In genomic region chr16:4773289-4773970, GRCm38 (mm10) we compare ENCODE assay signal across 11 mouse cellular contexts. TPM values are rescaled to one million over a fixed set of nuclear protein-coding genes. Genes with fewer than 3 reads are reported as not detected.
DNase-seq lines count a peak whose midpoint lies in the region; ATAC-seq lines count a peak whose summit lies in the region.
"Had no signal": no experiment of that assay in that cellular context is flagged by ENCODE, and none has a peak within 500 bp of the region (broad histone marks: within the 10 kb centered on the region; RNA-seq: fewer than 3 reads in every experiment).

No protein-coding gene starts in this region.

- no peak overlapping the region for H3K4me3 ChIP-seq in forebrain, embryonic 15.5 days
- no peak overlapping the region for H3K4me3 ChIP-seq in forebrain, embryonic 10.5 days
- no peak overlapping the region for H3K4me3 ChIP-seq in heart, embryonic 13.5 days
- H3K4me3 ChIP-seq: lung, embryonic 15.5 days had no signal

- H3K4me2 ChIP-seq in forebrain, embryonic 15.5 days (replicated peaks) = no peak overlapping the region
- peak overlapping the region; percentile 28 for H3K4me2 ChIP-seq in heart, embryonic 13.5 days
- H3K4me2 ChIP-seq: lung, embryonic 15.5 days had no signal

- H3K27ac ChIP-seq in forebrain, embryonic 15.5 days (replicated peaks) = peak overlapping the region; percentile 32
- no peak overlapping the region for H3K27ac ChIP-seq in forebrain, embryonic 10.5 days
- peak overlapping the region; percentile 58 for H3K27ac ChIP-seq in heart, embryonic 13.5 days (replicated peaks)
- H3K27ac ChIP-seq: lung, embryonic 15.5 days had no signal

- H3K27me3 ChIP-seq in forebrain, embryonic 15.5 days = no peaks in the 10 kb centered on the region
- no peaks in the 10 kb centered on the region for H3K27me3 ChIP-seq in forebrain, embryonic 10.5 days (ENCODE audit: poor library complexity, severe bottlenecking)
- no peaks in the 10 kb centered on the region for H3K27me3 ChIP-seq in heart, embryonic 13.5 days (replicated peaks)
- H3K27me3 ChIP-seq: lung, embryonic 15.5 days had no signal

- ATAC-seq in forebrain, embryonic 15.5 days (replicated peaks) = no peak
- no peak for ATAC-seq in heart, embryonic 13.5 days (ENCODE audit: extremely low read depth, insufficient number of reproducible peaks, low FRiP score, low TSS enrichment)

- DNase-seq in forebrain, embryonic 10.5 days (ENCODE audit: extremely low spot score, low spot score) = no peak
- peak; percentile 40 for DNase-seq in kidney, adult 9 months
- DNase-seq in kidney, adult 11 months = no peak
- peak; percentile 18 for DNase-seq in NIH3T3 (ENCODE audit: low read depth)
- DNase-seq in thymus, postnatal 14 days = no peak
- DNase-seq in spleen, postnatal 10 days (ENCODE audit: low spot score in 2 of 2) = no peak
- DNase-seq: kidney, postnatal 10 days; midbrain, embryonic 14.5 days had no signal

- no peak overlapping the region for H3K9ac ChIP-seq in forebrain, embryonic 15.5 days (replicated peaks)
- H3K9ac ChIP-seq in heart, embryonic 13.5 days = peak overlapping the region; percentile 12; the same call in 1 of the 2 replicates
- H3K9ac ChIP-seq: lung, embryonic 15.5 days had no signal

- WGBS in forebrain, embryonic 15.5 days = 35% methylated on average over 1 of the region's 1 CpGs
- 85% methylated on average over 1 of the region's 1 CpGs for WGBS in forebrain, embryonic 10.5 days
- WGBS in heart, embryonic 13.5 days = 19% methylated on average over 1 of the region's 1 CpGs

- no peaks in the 10 kb centered on the region for H3K9me3 ChIP-seq in forebrain, embryonic 15.5 days
- no peaks in the 10 kb centered on the region for H3K9me3 ChIP-seq in forebrain, embryonic 10.5 days
- no peaks in the 10 kb centered on the region for H3K9me3 ChIP-seq in heart, embryonic 13.5 days
- H3K9me3 ChIP-seq: lung, embryonic 15.5 days had no signal

- peaks cover 10% of the 10 kb centered on the region for H3K4me1 ChIP-seq in forebrain, embryonic 15.5 days
- H3K4me1 ChIP-seq in forebrain, embryonic 10.5 days = no peaks in the 10 kb centered on the region
- peaks cover 52% of the 10 kb centered on the region for H3K4me1 ChIP-seq in heart, embryonic 13.5 days

- H3K36me3 ChIP-seq in forebrain, embryonic 15.5 days = peaks cover 23% of the 10 kb centered on the region
- peaks cover 55% of the 10 kb centered on the region for H3K36me3 ChIP-seq in forebrain, embryonic 10.5 days (replicated peaks)
- peaks cover 56% of the 10 kb centered on the region for H3K36me3 ChIP-seq in heart, embryonic 13.5 days

RNA-seq across cellular contexts. Expression of gene Cdip1, which starts 16.7 kb away (rescaled TPM):
- polyA plus RNA-seq in forebrain, embryonic 15.5 days (2015; fragmentation: Nextera tagmentation; extraction: Ambion mirVana) = 101 and 104 TPM in 2 replicates
- 110 and 112 TPM in 2 replicates for polyA plus RNA-seq in forebrain, embryonic 10.5 days (2016; fragmentation: Nextera tagmentation; extraction: Ambion mirVana)
- polyA plus RNA-seq in heart, embryonic 13.5 days (2015; fragmentation: Nextera tagmentation; extraction: Ambion mirVana) = 120 and 128 TPM in 2 replicates

RNA-seq across cellular contexts. Expression of gene Hmox2, which starts 47.3 kb away (rescaled TPM):
- 85.3 and 88.3 TPM in 2 replicates for polyA plus RNA-seq in forebrain, embryonic 15.5 days (2015; fragmentation: Nextera tagmentation; extraction: Ambion mirVana)
- polyA plus RNA-seq in forebrain, embryonic 10.5 days (2016; fragmentation: Nextera tagmentation; extraction: Ambion mirVana) = 80.6 and 81.5 TPM in 2 replicates
- polyA plus RNA-seq in heart, embryonic 13.5 days (2015; fragmentation: Nextera tagmentation; extraction: Ambion mirVana) = 92.8 and 96.0 TPM in 2 replicates

RNA-seq across cellular contexts. Expression of gene Nmral1, which starts 54.3 kb away (rescaled TPM):
- 103 and 115 TPM in 2 replicates for polyA plus RNA-seq in forebrain, embryonic 15.5 days (2015; fragmentation: Nextera tagmentation; extraction: Ambion mirVana)
- polyA plus RNA-seq in forebrain, embryonic 10.5 days (2016; fragmentation: Nextera tagmentation; extraction: Ambion mirVana) = 243 and 248 TPM in 2 replicates
- polyA plus RNA-seq in heart, embryonic 13.5 days (2015; fragmentation: Nextera tagmentation; extraction: Ambion mirVana) = 37.2 and 38.6 TPM in 2 replicates

Comparison
In these comparisons a context has a peak if more than half of its experiments do, and no peak if none do; other contexts are left out.
1. DNase-seq: peak in kidney, adult 9 months (single experiment) and NIH3T3 (single experiment); none in forebrain, embryonic 10.5 days (single experiment), kidney, adult 11 months (single experiment), thymus, postnatal 14 days (single experiment) and spleen, postnatal 10 days (0 of 2).